Mouse (Mus musculus): Measurements from ENCODE around the gene A530032D15Rik. TPM values are rescaled to one million over a fixed set of nuclear protein-coding genes. Genes with fewer than 3 reads are reported as not detected.
"Not testable (repeated sequence)": the region's sequence is repeated elsewhere in the genome, so short reads cannot be mapped to it uniquely, and the experiment has no call there.

A530032D15Rik gene
- polyA plus RNA-seq, 1 experiment from 2014 or later: 0.37 TPM

DNA sequence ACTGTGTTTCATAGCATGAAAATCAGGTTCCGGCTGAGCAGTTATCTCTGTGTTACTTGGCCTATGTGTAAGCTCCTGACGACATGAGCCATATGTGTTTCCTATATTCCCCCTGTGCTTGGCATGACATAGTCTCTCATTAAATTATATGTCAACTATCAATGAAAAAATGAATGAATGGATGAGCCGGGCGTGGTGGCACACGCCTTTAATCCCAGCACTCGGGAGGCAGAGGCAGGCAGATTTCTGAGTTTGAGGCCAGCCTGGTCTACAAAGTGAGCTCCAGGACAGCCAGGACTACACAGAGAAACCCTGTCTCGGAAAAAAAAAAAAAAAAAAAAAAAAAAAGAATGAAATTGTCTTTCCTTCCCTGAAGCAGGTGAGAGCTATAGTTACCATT lies 10.6 kb downstream of the A530032D15Rik start:
- in situ Hi-C loops (cut with MboI; ENCODE audit: low pct_unique_long_range_greater_than_20kb); DNase-seq (ENCODE audit: low read depth, low spot score); H3K27me3 ChIP-seq; POLR2A ChIA-PET; ATAC-seq; CTCF ChIA-PET: not testable (repeated sequence)

DNA sequence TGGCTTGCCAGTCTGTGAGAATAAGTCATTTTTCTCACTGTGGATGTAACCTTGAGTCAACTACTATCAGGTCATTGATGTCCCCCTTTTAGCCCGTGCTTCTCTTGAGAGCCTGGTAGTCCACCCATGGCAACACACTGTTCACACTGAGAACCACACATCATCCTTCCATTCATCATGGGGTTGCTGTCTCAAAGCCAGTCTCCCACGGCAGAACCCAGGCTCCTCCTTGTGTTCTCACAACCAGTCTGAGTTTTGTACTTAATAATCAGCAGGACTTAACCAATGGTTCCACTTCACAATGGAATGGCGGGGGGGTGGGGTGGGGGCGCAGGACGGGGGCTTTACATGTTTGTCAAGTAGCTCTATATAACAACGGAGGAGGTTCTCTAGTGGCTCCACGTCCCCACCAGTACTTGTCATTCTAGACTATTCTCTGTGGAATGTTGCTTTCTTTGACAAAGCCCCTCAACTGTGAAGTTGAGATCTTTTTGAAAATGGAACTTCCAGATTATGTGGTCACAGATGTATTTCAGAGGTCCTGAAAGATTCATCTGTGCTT lies 16.6 kb downstream of the A530032D15Rik start:
- H3K27me3 ChIP-seq; in situ Hi-C loops (cut with MboI; ENCODE audit: low pct_unique_long_range_greater_than_20kb); ATAC-seq; DNase-seq (ENCODE audit: low read depth, low spot score); CTCF ChIA-PET; POLR2A ChIA-PET: not testable (repeated sequence)

DNA sequence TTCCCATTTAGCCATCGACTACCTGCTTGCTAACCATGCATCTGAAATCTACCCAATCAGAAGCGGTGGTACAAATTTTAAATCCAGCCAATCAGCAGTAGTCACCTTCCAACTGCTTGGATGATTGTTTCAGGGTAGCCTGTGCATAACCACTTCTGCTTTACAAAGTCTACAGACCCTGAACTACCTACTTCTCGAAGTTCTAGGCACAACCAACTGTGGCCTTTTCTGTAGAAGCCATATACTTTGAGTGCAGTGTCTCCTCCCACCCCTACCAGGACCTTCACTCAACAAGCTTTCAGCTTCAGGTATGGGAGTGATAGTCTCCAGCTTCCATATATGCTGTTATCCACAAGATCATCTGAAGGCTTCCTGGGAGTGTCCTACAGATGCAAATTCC lies 17.5 kb downstream of the A530032D15Rik start:
- ATAC-seq; CTCF ChIA-PET; in situ Hi-C loops (cut with MboI; ENCODE audit: low pct_unique_long_range_greater_than_20kb); H3K27me3 ChIP-seq; POLR2A ChIA-PET; DNase-seq (ENCODE audit: low read depth, low spot score): not testable (repeated sequence)

DNA sequence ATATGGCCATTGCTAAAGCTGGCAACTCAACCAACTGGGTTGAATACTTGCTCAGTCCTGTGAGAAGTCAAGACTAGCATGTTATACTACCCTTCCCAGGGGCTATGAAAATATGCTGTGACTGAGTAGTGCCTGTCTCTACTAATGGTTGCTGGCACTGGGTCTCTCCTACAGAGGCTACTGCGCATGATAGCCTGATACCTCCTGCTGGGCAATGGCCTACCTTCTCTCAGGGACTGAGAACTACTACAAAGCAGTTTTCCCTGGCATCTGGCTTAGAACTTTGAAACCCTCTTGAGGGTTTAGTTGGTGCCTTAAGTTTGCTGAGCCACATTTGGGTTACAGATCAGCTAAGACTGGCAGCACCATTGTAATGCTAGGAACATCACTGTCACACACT lies 23.4 kb downstream of the A530032D15Rik start:
- ATAC-seq; POLR2A ChIA-PET; in situ Hi-C loops (cut with MboI; ENCODE audit: low pct_unique_long_range_greater_than_20kb); DNase-seq (ENCODE audit: low read depth, low spot score); H3K27me3 ChIP-seq; CTCF ChIA-PET: not testable (repeated sequence)

DNA sequence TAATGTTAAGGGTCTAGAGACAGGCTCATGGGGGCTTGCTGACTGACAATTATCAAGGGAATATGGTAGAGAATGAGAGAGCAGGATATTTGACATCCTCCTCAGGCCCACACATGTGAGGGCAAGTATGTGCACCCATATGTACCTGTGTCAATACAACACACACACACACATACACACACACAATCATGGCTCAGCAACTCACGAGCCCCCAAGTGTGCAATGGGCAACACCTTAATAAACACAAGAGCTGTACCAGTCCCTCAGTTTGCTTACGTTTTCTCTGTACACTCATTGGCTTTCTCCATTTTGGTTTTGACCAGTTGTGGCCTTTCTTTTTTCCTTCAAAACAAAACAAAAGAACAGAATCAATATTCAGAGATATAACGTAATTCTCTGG lies 24.9 kb downstream of the A530032D15Rik start:
- ATAC-seq; H3K27me3 ChIP-seq; CTCF ChIA-PET; in situ Hi-C loops (cut with MboI; ENCODE audit: low pct_unique_long_range_greater_than_20kb); POLR2A ChIA-PET; DNase-seq (ENCODE audit: low read depth, low spot score): not testable (repeated sequence)

DNA sequence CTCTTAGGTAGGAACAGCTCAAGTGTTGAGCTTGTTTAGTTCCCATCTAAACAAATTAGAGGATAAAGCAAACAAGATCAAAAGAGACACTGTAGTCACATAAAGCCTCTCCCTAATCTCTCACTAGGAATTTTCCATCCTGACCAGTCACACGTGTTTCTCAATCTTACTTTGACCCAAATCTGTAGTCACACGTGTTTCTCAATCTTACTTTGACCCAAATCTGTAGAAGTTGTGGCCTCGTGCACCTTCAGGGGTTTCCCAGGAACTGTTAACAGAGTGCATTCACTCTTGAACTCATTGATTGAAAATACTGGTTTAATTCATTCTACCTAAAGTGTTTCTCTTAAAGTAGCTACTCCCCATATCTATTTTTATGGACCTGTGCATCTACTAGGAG lies 36.6 kb downstream of the A530032D15Rik start:
- in situ Hi-C loops (cut with MboI; ENCODE audit: low pct_unique_long_range_greater_than_20kb); POLR2A ChIA-PET; ATAC-seq; CTCF ChIA-PET; H3K27me3 ChIP-seq; DNase-seq (ENCODE audit: low read depth, low spot score): not testable (repeated sequence)

DNA sequence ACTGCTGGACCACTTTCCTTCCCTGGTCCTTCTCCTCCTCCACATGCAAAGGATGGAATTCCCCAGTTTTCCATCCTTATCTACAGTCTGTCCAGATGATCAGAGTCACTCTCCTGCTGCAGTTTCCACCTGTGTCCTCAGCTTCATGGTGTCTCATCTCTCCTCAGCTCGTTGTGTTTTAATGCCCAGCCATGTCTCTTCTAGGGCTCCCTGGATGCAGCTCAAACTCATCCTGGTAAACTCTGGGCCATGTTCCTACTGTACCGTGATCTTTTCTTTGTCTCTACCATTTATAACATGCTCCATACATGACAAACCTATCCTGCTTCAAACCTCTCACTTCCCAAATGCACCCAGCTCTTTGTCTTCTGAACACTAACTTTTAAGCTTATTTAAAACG lies 38.0 kb downstream of the A530032D15Rik start:
- POLR2A ChIA-PET: not testable (repeated sequence)

DNA sequence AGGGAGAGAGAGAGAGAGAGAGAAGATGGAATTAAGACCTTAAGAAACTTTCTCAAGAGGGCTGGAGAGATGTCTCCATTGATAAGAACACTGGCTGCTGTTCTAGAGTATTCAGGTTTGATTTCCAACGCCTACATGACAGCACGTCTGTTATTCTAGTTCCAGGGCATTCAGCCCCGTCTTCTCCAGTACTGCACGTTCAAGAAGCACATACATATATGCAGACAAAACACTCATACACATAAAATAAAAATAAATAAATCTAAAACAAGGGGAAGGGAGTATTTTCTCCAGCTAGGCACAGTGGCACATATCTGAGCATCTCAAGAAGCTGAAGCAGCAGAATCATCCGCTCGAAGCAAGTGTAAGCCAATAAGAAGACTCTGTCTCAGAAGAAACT lies 73.9 kb downstream of the A530032D15Rik start:
- ATAC-seq; POLR2A ChIA-PET; H3K27me3 ChIP-seq; CTCF ChIA-PET; in situ Hi-C loops (cut with MboI; ENCODE audit: low pct_unique_long_range_greater_than_20kb); DNase-seq (ENCODE audit: low read depth, low spot score): not testable (repeated sequence)

More for the DNA sequence above, 38.0 kb downstream of the A530032D15Rik start:
- ATAC-seq; DNase-seq (ENCODE audit: low read depth, low spot score); CTCF ChIA-PET; H3K27me3 ChIP-seq; in situ Hi-C loops (cut with MboI; ENCODE audit: low pct_unique_long_range_greater_than_20kb): not testable (repeated sequence)

DNA sequence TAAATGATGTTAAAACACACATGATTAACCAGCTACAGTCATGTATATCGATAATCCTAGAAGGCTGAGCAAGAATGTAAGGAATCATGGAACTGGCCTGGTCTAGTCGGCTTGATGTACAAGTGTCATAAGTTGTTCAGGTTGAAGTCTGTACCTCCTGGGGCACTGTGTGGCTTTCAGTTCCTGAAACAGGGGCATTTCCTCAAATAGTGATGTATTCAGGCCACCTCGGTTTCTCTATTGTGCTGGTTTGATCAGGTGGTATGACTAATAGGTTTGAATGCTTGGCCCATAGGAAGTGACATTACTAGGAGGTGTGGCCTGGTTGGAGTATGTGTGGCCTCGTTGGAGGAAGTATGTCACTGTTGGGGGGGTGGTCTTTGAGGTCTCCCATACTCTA lies 75.3 kb downstream of the A530032D15Rik start:
- CTCF ChIA-PET; H3K27me3 ChIP-seq; ATAC-seq; in situ Hi-C loops (cut with MboI; ENCODE audit: low pct_unique_long_range_greater_than_20kb); POLR2A ChIA-PET; DNase-seq (ENCODE audit: low read depth, low spot score): not testable (repeated sequence)

DNA sequence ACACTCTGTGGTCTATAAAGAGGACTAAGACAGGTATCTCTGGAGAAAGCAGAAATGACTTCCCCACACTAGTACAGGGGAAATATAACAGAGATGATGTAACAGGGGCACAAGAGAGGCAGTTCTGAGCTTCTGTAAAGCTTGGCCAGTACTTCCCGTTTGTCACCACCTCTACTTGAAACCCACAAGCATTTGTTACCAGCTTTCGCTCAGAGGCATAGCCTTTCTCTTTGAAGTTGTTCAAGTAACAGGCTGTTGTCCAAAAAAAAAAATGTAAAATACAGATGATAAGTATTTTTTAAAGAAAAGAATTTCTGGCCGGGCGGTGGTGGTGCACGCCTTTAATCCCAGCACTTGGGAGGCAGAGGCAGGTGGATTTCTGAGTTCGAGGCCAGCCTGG lies 76.0 kb downstream of the A530032D15Rik start:
- in situ Hi-C loops (cut with MboI; ENCODE audit: low pct_unique_long_range_greater_than_20kb); CTCF ChIA-PET; ATAC-seq; POLR2A ChIA-PET; DNase-seq (ENCODE audit: low read depth, low spot score); H3K27me3 ChIP-seq: not testable (repeated sequence)

Other genes starting within 250 kb of the A530032D15Rik start
- gene Slc16a14, start 174.7 kb downstream of the A530032D15Rik start, polyA plus RNA-seq (2021): not detected
- not detected for gene Gm10553, start 9.7 kb downstream of the A530032D15Rik start, polyA plus RNA-seq (2021)
- 0.22 TPM for gene C130026I21Rik, start 160.7 kb upstream of the A530032D15Rik start, polyA plus RNA-seq (2021)

Measured in Patski (cell line).